Mouse (Mus musculus) stomach, postnatal 0 days (tissue): ENCODE data around the gene Sim2. TPM values are rescaled to one million over a fixed set of nuclear protein-coding genes. Genes with fewer than 3 reads are reported as not detected.

Source experiments
- ATAC-seq: fragments of 200-750 bp; cut with Nextera tagmentation; 2 replicates; pipeline ENCODE4 v1.8.0; 2017; ENCODE audit not compliant: low FRiP score, low TSS enrichment
- DNase-seq: peaks from one replicate; pipeline ENCODE4 v3.0.0-alpha.2; 2016; ENCODE audit warnings: low spot score
- H3K27ac ChIP-seq: fragments of 300-500 bp; sonication (generic); replicated peaks from 2 replicates; pipeline ENCODE4 v1.5.1; 2014; ENCODE audit warnings: mild to moderate bottlenecking, control low read depth
- H3K27me3 ChIP-seq: fragments of 300-500 bp; sonication (generic); 2 replicates; pipeline ENCODE4 v1.6.1; 2014; ENCODE audit warnings: low read length; ENCODE audit not compliant: control insufficient read depth, insufficient read depth
- H3K36me3 ChIP-seq: fragments of 300-500 bp; sonication (generic); 2 replicates; pipeline ENCODE4 v1.6.1; 2014; ENCODE audit warnings: low read length, mixed read lengths; ENCODE audit not compliant: control insufficient read depth, insufficient read depth
- H3K4me1 ChIP-seq: fragments of 300-500 bp; sonication (generic); replicated peaks from 2 replicates; pipeline ENCODE4 v1.6.1; 2014; ENCODE audit warnings: antibody characterized with exemption; ENCODE audit not compliant: control insufficient read depth, insufficient read depth
- H3K4me2 ChIP-seq: fragments of 300-500 bp; sonication (generic); replicated peaks from 2 replicates; pipeline ENCODE4 v1.6.1; 2014; ENCODE audit warnings: low read depth, mild to moderate bottlenecking, control low read depth, moderate library complexity
- H3K4me3 ChIP-seq: fragments of 300-500 bp; sonication (generic); 2 replicates; pipeline ENCODE4 v1.5.1; 2014; ENCODE audit warnings: low read depth, low read length, control low read depth
- H3K9ac ChIP-seq: fragments of 300-500 bp; sonication (generic); 2 replicates; pipeline ENCODE4 v1.6.1; 2014; ENCODE audit warnings: mild to moderate bottlenecking, low read length, control low read depth, mixed read lengths
- H3K9me3 ChIP-seq: fragments of 300-500 bp; sonication (generic); 2 replicates; pipeline ENCODE4 v1.6.1; 2016; ENCODE audit warnings: low read length; ENCODE audit not compliant: control insufficient read depth
- CTCF ChIP-seq: IDR thresholded peaks from 2 replicates; pipeline ENCODE4 v1.5.1; 2016; ENCODE audit warnings: antibody characterized with exemption, low read depth, mild to moderate bottlenecking, moderate library complexity
- EP300 ChIP-seq: optimal IDR thresholded peaks from 2 replicates; pipeline ENCODE3; 2016; ENCODE audit warnings: antibody characterized with exemption
- WGBS: fragments of 180-500 bp; shearing (Covaris S2); extraction: QIAGEN DNeasy Blood & Tissue Kit; methylation state at CpG from one replicate; pipeline ENCODE4 v1.1.7; 2014; 5-methylcytosine and 5-hydroxymethylcytosine counted together
- polyA plus RNA-seq: library from polyadenylated mRNA; unstranded; fragments of >200 nt; fragmentation: Nextera tagmentation; extraction: Ambion mirVana; gene quantifications from 2 replicates; pipeline ENCODE4 v1.2.1, GENCODE M21; 2015

Sim2 gene
- polyA plus RNA-seq, 1 experiment from 2014 or later, result 0.17 TPM

- TF ChIP-seq CTCF, result no peak
- no peaks in the 10 kb centered on the region for H3K9me3 ChIP-seq
- peak overlapping the region; percentile 47 for H3K4me3 ChIP-seq
- H3K4me1 ChIP-seq, result no peaks in the 10 kb centered on the region
- peak overlapping the region; percentile 71 for H3K4me2 ChIP-seq
- H3K27me3 ChIP-seq, result peaks cover 20% of the 10 kb centered on the region
- WGBS, result 2% methylated on average over 57 of the region's 57 CpGs
- no peak overlapping the region for H3K27ac ChIP-seq
- no peak for ATAC-seq
- DNase-seq, result no peak
- H3K36me3 ChIP-seq, result no peaks in the 10 kb centered on the region
- peak overlapping the region; percentile 51; the same call in 1 of the 2 replicates for H3K9ac ChIP-seq
Observed at GRCm38 (mm10) chr16:94085603-94086285, 1.0 kb downstream of the Sim2 start.

GRCm38 (mm10) chr16:94086701-94087569 is 2.2 kb downstream of the Sim2 start:
- ATAC-seq, result no peak
- Histone ChIP-seq H3K27me3 (peaks cover 13% of the 10 kb centered on the region), H3K4me1 (no peaks in the 10 kb centered on the region), H3K4me2 (peak overlapping the region; percentile 12; the same call in 1 of the 2 replicates), H3K9me3 (no peaks in the 10 kb centered on the region), H3K4me3 (peak overlapping the region; percentile 20), H3K36me3 (no peaks in the 10 kb centered on the region), H3K9ac (no peak overlapping the region), H3K27ac (no peak overlapping the region)
- no peak for TF ChIP-seq CTCF
- 15% methylated on average over 50 of the region's 50 CpGs for WGBS
- peak; percentile 18 for DNase-seq

GRCm38 (mm10) chr16:94087570-94088225 is 3.0 kb downstream of the Sim2 start:
- ATAC-seq (no peak), DNase-seq (no peak)
- no peaks in the 10 kb centered on the region for H3K4me1 ChIP-seq
- H3K36me3 ChIP-seq, result no peaks in the 10 kb centered on the region
- no peak overlapping the region for H3K27ac ChIP-seq
- H3K9ac ChIP-seq, result no peak overlapping the region
- peak overlapping the region; percentile 12; the same call in 1 of the 2 replicates for H3K4me2 ChIP-seq
- peaks cover 13% of the 10 kb centered on the region; the same call in 1 of the 2 replicates for H3K27me3 ChIP-seq
- H3K4me3 ChIP-seq, result peak overlapping the region; percentile 20
- 20% methylated on average over 16 of the region's 16 CpGs for WGBS
- no peak for TF ChIP-seq EP300
- no peak for TF ChIP-seq CTCF
- no peaks in the 10 kb centered on the region for H3K9me3 ChIP-seq

DNA sequence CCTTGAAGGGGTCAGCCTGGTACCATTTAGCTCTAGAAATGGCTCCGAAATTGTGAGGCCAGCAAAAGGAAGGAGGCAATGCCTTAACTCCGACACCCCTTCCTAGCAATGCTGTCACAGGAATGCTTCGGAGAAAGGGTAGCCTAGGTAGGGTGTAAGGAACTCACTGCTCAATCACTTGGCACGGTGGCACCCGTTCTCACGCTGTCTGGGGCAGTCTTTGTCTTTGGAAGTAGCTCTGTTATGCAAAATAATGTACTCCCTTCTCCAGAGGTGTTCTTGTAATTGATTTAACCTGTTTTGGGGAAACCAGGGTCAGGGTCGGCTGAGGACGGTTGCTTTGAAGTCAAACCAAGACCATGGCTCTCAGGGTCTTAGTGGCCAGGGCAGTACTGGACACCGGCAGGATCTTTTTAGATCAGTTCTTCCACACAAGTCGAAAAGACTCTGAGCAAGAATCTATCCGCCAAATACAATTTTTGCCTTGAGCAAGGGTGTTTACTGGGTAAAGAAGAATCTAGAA is 3.6 kb downstream of the Sim2 start:
- H3K9ac ChIP-seq, result no peak overlapping the region
- TF ChIP-seq CTCF (no peak), EP300 (no peak)
- H3K4me2 ChIP-seq, result no peak overlapping the region
- H3K4me3 ChIP-seq, result no peak overlapping the region
- H3K9me3 ChIP-seq, result no peaks in the 10 kb centered on the region
- ATAC-seq (no peak), DNase-seq (no peak)
- 22% methylated on average over 11 of the region's 11 CpGs for WGBS
- H3K4me1 ChIP-seq, result no peaks in the 10 kb centered on the region
- H3K27ac ChIP-seq, result no peak overlapping the region
- no peaks in the 10 kb centered on the region for H3K36me3 ChIP-seq
- peaks cover 13% of the 10 kb centered on the region; the same call in 1 of the 2 replicates for H3K27me3 ChIP-seq

- no peak for ATAC-seq
- H3K9me3 ChIP-seq, result no peaks in the 10 kb centered on the region
- H3K4me2 ChIP-seq, result no peak overlapping the region
- no peak for DNase-seq
- WGBS, result 22% methylated on average over 14 of the region's 14 CpGs
- no peak overlapping the region for H3K27ac ChIP-seq
- TF ChIP-seq EP300, result no peak
- no peak for TF ChIP-seq CTCF
- H3K9ac ChIP-seq, result no peak overlapping the region
- no peak overlapping the region for H3K4me3 ChIP-seq
- peaks cover 15% of the 10 kb centered on the region; the same call in 1 of the 2 replicates for H3K27me3 ChIP-seq
- H3K4me1 ChIP-seq, result no peaks in the 10 kb centered on the region
- no peaks in the 10 kb centered on the region for H3K36me3 ChIP-seq
Observed at GRCm38 (mm10) chr16:94088819-94089692, 4.3 kb downstream of the Sim2 start.
